ENCODE assay signal across 8 mouse cellular contexts in genomic region chr14:47366881-47367321, GRCm38 (mm10). TPM values are rescaled to one million over a fixed set of nuclear protein-coding genes. Genes with fewer than 3 reads are reported as not detected.
A peak's percentile ranks its signal among the peaks of the same experiment; 100 is the strongest.
DNase-seq lines count a peak whose midpoint lies in the region; ATAC-seq lines count a peak whose summit lies in the region.

No protein-coding gene starts in this region.

- 36% methylated on average over 7 of the region's 7 CpGs for WGBS in heart, embryonic 13.5 days

- H3K27me3 ChIP-seq in heart, embryonic 13.5 days (replicated peaks): peaks cover 4% of the 10 kb centered on the region; the same call in 1 of the 2 replicates

- H3K4me2 ChIP-seq in heart, embryonic 13.5 days: peak overlapping the region; percentile 61; the same call in 1 of the 2 replicates

- no peak overlapping the region for H3K4me3 ChIP-seq in heart, embryonic 13.5 days

- H3K4me1 ChIP-seq in heart, embryonic 13.5 days: peaks cover 25% of the 10 kb centered on the region

- 0 out of 2 replicates have a peak, but pooled peaks have one; percentile 45 for ATAC-seq in heart, embryonic 13.5 days (ENCODE audit: extremely low read depth, insufficient number of reproducible peaks, low FRiP score, low TSS enrichment)
- ATAC-seq in hematopoietic stem cell, adult 5-6 weeks (replicated peaks in 1 of 2; ENCODE audit: insufficient read depth in 1 of 2, low FRiP score in 2 of 2, low TSS enrichment in 1 of 2, low read depth in 1 of 2, poor library complexity in 2 of 2, severe bottlenecking in 2 of 2): peak; percentile 50 to 65; a peak in 3 of 4 replicates
- peak; percentile 77 for ATAC-seq in megakaryocyte-erythroid progenitor cell, adult 5-6 weeks (replicated peaks; ENCODE audit: low FRiP score, low TSS enrichment, poor library complexity, severe bottlenecking)

- H3K9ac ChIP-seq in heart, embryonic 13.5 days: no peak overlapping the region

- DNase-seq in heart, postnatal 14 days: no peak
- peak; percentile 19 for DNase-seq in adrenal gland, postnatal 25 days
- DNase-seq in layer of hippocampus, adult 9-11 months: peak; percentile 86
- DNase-seq in thymus, postnatal 0 days (ENCODE audit: low spot score): peak; percentile 50
- no peak for DNase-seq in gastrocnemius, postnatal 10 days

- intact Hi-C loops in heart, postnatal 14 days (cut with DNase I): no loop called here

- no peaks in the 10 kb centered on the region for H3K9me3 ChIP-seq in heart, embryonic 13.5 days

- H3K27ac ChIP-seq in heart, embryonic 13.5 days (replicated peaks): no peak overlapping the region

- no peaks in the 10 kb centered on the region for H3K36me3 ChIP-seq in heart, embryonic 13.5 days

RNA-seq across cellular contexts. Expression of gene Lgals3, which starts 0.7 kb away (rescaled TPM):
- 2.7 and 4.3 TPM in 2 replicates for polyA plus RNA-seq in heart, embryonic 13.5 days (2015; fragmentation: Nextera tagmentation; extraction: Ambion mirVana)
- 1 to 10 TPM; 4.8 to 5.8 TPM for total RNA-seq in heart, postnatal 14 days (2021)
- total RNA-seq in adrenal gland, postnatal 25 days (2021): 5.2 and 10.2 TPM in 2 replicates
- 4.8 and 30.8 TPM in 2 replicates for total RNA-seq in hematopoietic stem cell, adult 5-6 weeks (2017)
- total RNA-seq in megakaryocyte-erythroid progenitor cell, adult 5-6 weeks (2014; fragmentation: Nextera tagmentation): 0.92 and 5.8 TPM in 2 replicates
- not detected in 2 replicates for total RNA-seq in megakaryocyte-erythroid progenitor cell, adult 5-6 weeks (2017)
- polyA plus RNA-seq in thymus, postnatal 0 days (2015; fragmentation: Nextera tagmentation; extraction: Ambion mirVana): 75.2 and 79.9 TPM in 2 replicates
- 1 to 10 TPM; 6.2 to 9.6 TPM for total RNA-seq in gastrocnemius, postnatal 10 days (2021)

RNA-seq across cellular contexts. Expression of gene Dlgap5, which starts 51.3 kb away (rescaled TPM):
- polyA plus RNA-seq in heart, embryonic 13.5 days (2015; fragmentation: Nextera tagmentation; extraction: Ambion mirVana): 31.0 and 33.4 TPM in 2 replicates
- total RNA-seq in heart, postnatal 14 days (2021): 1 to 10 TPM; 2.4 to 6.8 TPM
- total RNA-seq in adrenal gland, postnatal 25 days (2021): 5.6 and 6.0 TPM in 2 replicates
- total RNA-seq in hematopoietic stem cell, adult 5-6 weeks (2017): 41.5 and 60.2 TPM in 2 replicates
- total RNA-seq in megakaryocyte-erythroid progenitor cell, adult 5-6 weeks (2014; fragmentation: Nextera tagmentation): 44.5 and 50.6 TPM in 2 replicates
- 60.7 and 70.5 TPM in 2 replicates for total RNA-seq in megakaryocyte-erythroid progenitor cell, adult 5-6 weeks (2017)
- 41.8 and 46.4 TPM in 2 replicates for polyA plus RNA-seq in thymus, postnatal 0 days (2015; fragmentation: Nextera tagmentation; extraction: Ambion mirVana)
- total RNA-seq in gastrocnemius, postnatal 10 days (2021): 10 to 100 TPM in 1 of 2 experiments, 1 to 10 TPM in 1; 5.0 to 10.0 TPM

Comparison
In these comparisons a context has a peak if more than half of its experiments do, and no peak if none do; other contexts are left out.
1. DNase-seq: peak in adrenal gland, postnatal 25 days (single experiment), layer of hippocampus, adult 9-11 months (single experiment) and thymus, postnatal 0 days (single experiment); none in heart, postnatal 14 days (0 of 2) and gastrocnemius, postnatal 10 days (single experiment).
2. Peak in every context shown above with its lines, with median percentiles within 50 percentile points of each other: ATAC-seq.